Mouse (Mus musculus) natural killer cell, adult 2 months (primary cell): ENCODE measurements around the gene Rnf180.

Experiments
- DNase-seq, 2 experiments: peaks; one replicate each; pipeline ENCODE4 v3.0.0; 2022; ENCODE audit warnings: low spot score in 2 of 2

The Rnf180 gene

GRCm38 (mm10) chr13:105132370-105132769 lies 162.2 kb downstream of the Rnf180 start:
- no peak for DNase-seq

GRCm38 (mm10) chr13:105130080-105130479 lies 164.5 kb downstream of the Rnf180 start:
- no peak for DNase-seq

- no peak for DNase-seq
Measured at GRCm38 (mm10) chr13:105122092-105122491, 172.5 kb downstream of the Rnf180 start.

- no peak for DNase-seq
Measured at GRCm38 (mm10) chr13:105121617-105122016, 173.0 kb downstream of the Rnf180 start.

- DNase-seq: no peak
Measured at GRCm38 (mm10) chr13:105111599-105111998, 183.0 kb downstream of the Rnf180 start.

GRCm38 (mm10) chr13:105104385-105104784 lies 190.2 kb downstream of the Rnf180 start:
- no peak for DNase-seq

GRCm38 (mm10) chr13:105100705-105101104 lies 193.9 kb downstream of the Rnf180 start:
- DNase-seq: no peak

GRCm38 (mm10) chr13:105096316-105096715 lies 198.3 kb downstream of the Rnf180 start:
- DNase-seq: no peak

GRCm38 (mm10) chr13:105089276-105089675 lies 205.3 kb downstream of the Rnf180 start:
- DNase-seq: no peak

GRCm38 (mm10) chr13:105081862-105082261 lies 212.8 kb downstream of the Rnf180 start, which contains the start of gene 4933425L06Rik:
4933425L06Rik (plus strand) TSS chr13:105082122.
- no peak for DNase-seq
